Mouse (Mus musculus) G1E (cell line): ENCODE results near the gene Lysmd4. TPM values are rescaled to one million over a fixed set of nuclear protein-coding genes. Genes with fewer than 3 reads are reported as not detected.
"Not testable (repeated sequence)": the region's sequence is repeated elsewhere in the genome, so short reads cannot be mapped to it uniquely, and the experiment has no call there.

ENCODE experiments used
- ATAC-seq: 2 replicates; pipeline ENCODE4 v1.8.0; 2016; ENCODE audit warnings: mild to moderate bottlenecking; ENCODE audit not compliant: insufficient number of reproducible peaks, poor library complexity, low FRiP score, severe bottlenecking; ENCODE audit errors: extremely low read depth
- DNase-seq: peaks from one replicate; pipeline ENCODE4 v3.0.0; 2012; ENCODE audit warnings: low spot score
- H3K27me3 ChIP-seq: 2 replicates; pipeline ENCODE4 v1.6.1; 2012; ENCODE audit warnings: mild to moderate bottlenecking, low read length, inconsistent platforms; ENCODE audit not compliant: insufficient read depth
- H3K36me3 ChIP-seq: replicated peaks from 2 replicates; pipeline ENCODE3; 2012; ENCODE audit warnings: mild to moderate bottlenecking, inconsistent platforms
- H3K4me1 ChIP-seq: 2 replicates; pipeline ENCODE4 v1.6.1; 2012; ENCODE audit warnings: low read depth, low read length, inconsistent platforms, mixed read lengths; ENCODE audit not compliant: insufficient read depth
- H3K4me3 ChIP-seq: 2 replicates; pipeline ENCODE4 v1.5.1; 2012; ENCODE audit warnings: low read depth, mild to moderate bottlenecking, inconsistent platforms, low read length, moderate library complexity, mixed read lengths
- H3K9me3 ChIP-seq: replicated peaks from 2 replicates; pipeline ENCODE4 v1.6.1; 2012; ENCODE audit warnings: inconsistent platforms
- CTCF ChIP-seq: IDR thresholded peaks from 2 replicates; pipeline ENCODE4 v1.5.1; 2012; ENCODE audit warnings: low read depth, low read length, inconsistent platforms, mixed read lengths
- GATA1 ChIP-seq: IDR thresholded peaks from 2 replicates; pipeline ENCODE4 v1.6.1; 2012; ENCODE audit warnings: borderline replicate concordance, low read length, inconsistent platforms, mixed read lengths
- GATA2 ChIP-seq: IDR thresholded peaks from 2 replicates; pipeline ENCODE4 v1.6.1; 2012; ENCODE audit warnings: low read depth, low read length, inconsistent platforms, borderline replicate concordance
- POLR2AphosphoS5 ChIP-seq: IDR thresholded peaks from 2 replicates; pipeline ENCODE4 v1.6.1; 2012; ENCODE audit warnings: low read depth, low read length, inconsistent platforms; ENCODE audit not compliant: insufficient replicate concordance
- TAL1 ChIP-seq: conservative IDR thresholded peaks from 2 replicates; pipeline ENCODE4 v1.6.1; 2012; ENCODE audit warnings: low read depth, low read length, inconsistent platforms, mixed read lengths
- polyA plus RNA-seq: library from polyadenylated mRNA; stranded (reverse); fragments of >175 nt; gene quantifications from 2 replicates; pipeline ENCODE4 v1.2.3, GENCODE M21; 2012
- total RNA-seq, 2 experiments: library from RNA; stranded (forward) in 1 of 2; stranded (reverse) in 1 of 2; fragments of 200-1000 nt in 1 of 2; fragments of >200 nt in 1 of 2; fragmentation: Nextera tagmentation in 1 of 2; gene quantifications; 2 replicates each; pipeline ENCODE4 v1.2.3; 2014 to 2017

Gene Lysmd4
- total and polyA plus RNA-seq, 3 experiments: 1.5 to 2.1 (median 1.9) TPM

GRCm38 (mm10) chr7:67241969-67242368, 19.6 kb downstream of the Lysmd4 start:
- Histone ChIP-seq H3K27me3 (no peaks in the 10 kb centered on the region), H3K36me3 (peaks cover 26% of the 10 kb centered on the region), H3K9me3 (no peaks in the 10 kb centered on the region), H3K4me3 (no peak overlapping the region), H3K4me1 (no peaks in the 10 kb centered on the region)
- DNase-seq (no peak), ATAC-seq (no peak)
- no peak for TF ChIP-seq POLR2AphosphoS5
- TF ChIP-seq GATA2: no peak
- no peak for TF ChIP-seq GATA1
- TF ChIP-seq TAL1: no peak
- TF ChIP-seq CTCF: no peak

- Histone ChIP-seq H3K9me3 (no peaks in the 10 kb centered on the region), H3K4me3 (no peak overlapping the region), H3K27me3 (no peaks in the 10 kb centered on the region), H3K4me1 (no peaks in the 10 kb centered on the region), H3K36me3 (peaks cover 26% of the 10 kb centered on the region)
- no peak for DNase-seq
- ATAC-seq: no peak
- TF ChIP-seq GATA1: no peak
- TF ChIP-seq POLR2AphosphoS5: no peak
- TF ChIP-seq GATA2: no peak
- TF ChIP-seq CTCF: 0 out of 2 replicates have a peak, but pooled peaks have one; percentile 4
Measured at GRCm38 (mm10) chr7:67243121-67243893, 21.0 kb downstream of the Lysmd4 start.

- Histone ChIP-seq H3K4me1 (no peaks in the 10 kb centered on the region), H3K9me3 (no peaks in the 10 kb centered on the region), H3K27me3 (no peaks in the 10 kb centered on the region), H3K4me3 (no peak overlapping the region), H3K36me3 (peaks cover 22% of the 10 kb centered on the region)
- ATAC-seq (no peak), DNase-seq (no peak)
- TF ChIP-seq TAL1 (no peak), CTCF (no peak), GATA2 (no peak), GATA1 (no peak), POLR2AphosphoS5 (no peak)
Measured at GRCm38 (mm10) chr7:67243894-67244282, 21.5 kb downstream of the Lysmd4 start.

- Histone ChIP-seq H3K4me1 (no peaks in the 10 kb centered on the region), H3K27me3 (no peaks in the 10 kb centered on the region), H3K4me3 (no peak overlapping the region), H3K9me3 (no peaks in the 10 kb centered on the region), H3K36me3 (peaks cover 16% of the 10 kb centered on the region)
- ATAC-seq (no peak), DNase-seq (no peak)
- TF ChIP-seq TAL1 (no peak), GATA2 (no peak), POLR2AphosphoS5 (no peak), GATA1 (no peak), CTCF (no peak)
Measured at GRCm38 (mm10) chr7:67245255-67245654, 22.9 kb downstream of the Lysmd4 start.

GRCm38 (mm10) chr7:67246067-67246466, 23.7 kb downstream of the Lysmd4 start:
- ATAC-seq: no peak
- no peak for DNase-seq
- Histone ChIP-seq H3K4me1 (no peaks in the 10 kb centered on the region), H3K36me3 (peaks cover 16% of the 10 kb centered on the region), H3K27me3 (no peaks in the 10 kb centered on the region), H3K4me3 (no peak overlapping the region), H3K9me3 (no peaks in the 10 kb centered on the region)
- no peak for TF ChIP-seq CTCF

GRCm38 (mm10) chr7:67259828-67260563, 37.7 kb downstream of the Lysmd4 start:
- Histone ChIP-seq H3K36me3 (peaks cover 25% of the 10 kb centered on the region), H3K9me3 (no peaks in the 10 kb centered on the region), H3K27me3 (no peaks in the 10 kb centered on the region), H3K4me3 (no peak overlapping the region), H3K4me1 (no peaks in the 10 kb centered on the region)
- DNase-seq (no peak), ATAC-seq (0 out of 2 replicates have a peak, but pooled peaks have one; percentile 49)
- TF ChIP-seq GATA1 (no peak), GATA2 (no peak), POLR2AphosphoS5 (no peak), TAL1 (no peak), CTCF (no peak)

GRCm38 (mm10) chr7:67270447-67270846, 48.1 kb downstream of the Lysmd4 start:
- H3K36me3 ChIP-seq: peaks cover 11% of the 10 kb centered on the region
- H3K27me3 ChIP-seq, DNase-seq, H3K4me3 ChIP-seq, H3K4me1 ChIP-seq, H3K9me3 ChIP-seq, ATAC-seq: not testable (repeated sequence)
